Mouse (Mus musculus) liver, postnatal 0 days (tissue): ENCODE results near the gene Sdad1.

Experiments used
- CTCF ChIP-seq: sonication (generic); IDR thresholded peaks from 2 replicates; pipeline ENCODE4 v1.5.1; 2016; ENCODE audit warnings: antibody characterized with exemption, low read depth
- EP300 ChIP-seq: IDR thresholded peaks from 2 replicates; pipeline ENCODE4 v1.6.1; 2016; ENCODE audit warnings: antibody characterized with exemption, low read depth, mild to moderate bottlenecking

DNA sequence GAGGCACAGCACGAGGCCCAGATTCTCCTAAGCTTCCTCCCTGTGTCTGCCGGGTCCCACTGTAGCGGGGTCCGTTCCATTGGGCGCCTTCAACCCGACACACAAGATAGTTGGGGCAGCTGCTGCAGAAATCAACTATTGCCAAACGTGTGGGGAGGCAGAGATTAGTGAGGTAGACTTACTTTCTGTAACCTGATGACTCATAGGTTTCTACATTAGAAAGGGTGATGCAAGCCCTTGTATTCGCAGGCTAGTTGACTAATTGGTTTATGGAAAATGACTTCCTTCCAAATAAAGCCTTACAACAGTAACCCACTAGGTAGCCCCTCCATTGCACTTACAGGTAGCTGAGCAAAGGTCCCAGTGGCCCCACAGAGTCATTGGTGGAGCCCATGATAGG lies 47.6 kb downstream of the Sdad1 start:
- TF ChIP-seq EP300 (no peak), CTCF (no peak)
